ENCODE assay signal across 16 mouse cellular contexts in genomic region chr11:102748381-102748780, GRCm38 (mm10). TPM values are rescaled to one million over a fixed set of nuclear protein-coding genes. Genes with fewer than 3 reads are reported as not detected.
A peak's percentile ranks its signal among the peaks of the same experiment; 100 is the strongest.
DNase-seq lines count a peak whose midpoint lies in the region; ATAC-seq and TF ChIP-seq lines count a peak whose summit lies in the region.
"Had no signal": no experiment of that assay in that cellular context is flagged by ENCODE, and none has a peak within 500 bp of the region (broad histone marks: within the 10 kb centered on the region; RNA-seq: fewer than 3 reads in every experiment).

No protein-coding gene starts in this region.

- no peak for TF ChIP-seq POLR2A in cerebellum, adult 2 months (IDR thresholded peaks at IDR 0.05; ENCODE audit: borderline replicate concordance, insufficient read depth, low read length)

- H3K4me2 ChIP-seq in heart, embryonic 11.5 days, result no peak overlapping the region
- H3K4me2 ChIP-seq: embryonic facial prominence, embryonic 15.5 days; forebrain, embryonic 12.5 days; heart, embryonic 12.5 days; neural tube, embryonic 13.5 days; stomach, embryonic 15.5 days had no signal

- no peaks in the 10 kb centered on the region for H3K36me3 ChIP-seq in heart, embryonic 11.5 days (ENCODE audit: control insufficient read depth, insufficient read depth, low read length)
- H3K36me3 ChIP-seq: embryonic facial prominence, embryonic 15.5 days; forebrain, embryonic 12.5 days; heart, embryonic 12.5 days; neural tube, embryonic 13.5 days; stomach, embryonic 15.5 days had no signal

- intact Hi-C loops in left cerebral cortex, postnatal 4 days (cut with DNase I), result no loop called here
- intact Hi-C loops in gastrocnemius, postnatal 14 days (cut with DNase I; ENCODE audit: low total_unique reads), result no loop called here

- no peak for ATAC-seq in heart, embryonic 11.5 days (replicated peaks; ENCODE audit: insufficient number of reproducible peaks, low FRiP score, low TSS enrichment)

- TF ChIP-seq CTCF in cerebellum, adult 2 months (IDR thresholded peaks at IDR 0.05; ENCODE audit: borderline replicate concordance, insufficient read depth, low read depth, low read length), result no peak

- no peak overlapping the region for H3K4me3 ChIP-seq in cerebellum, adult 2 months (replicated peaks; ENCODE audit: insufficient read depth, low read depth, low read length)
- no peak overlapping the region for H3K4me3 ChIP-seq in heart, embryonic 11.5 days (ENCODE audit: low read depth, low read length)
- H3K4me3 ChIP-seq: embryonic facial prominence, embryonic 15.5 days; forebrain, embryonic 12.5 days; heart, embryonic 12.5 days; neural tube, embryonic 13.5 days; stomach, embryonic 15.5 days had no signal

- H3K9ac ChIP-seq in heart, embryonic 11.5 days (ENCODE audit: low read depth, low read length), result no peak overlapping the region
- H3K9ac ChIP-seq: embryonic facial prominence, embryonic 15.5 days; forebrain, embryonic 12.5 days; heart, embryonic 12.5 days; neural tube, embryonic 13.5 days; stomach, embryonic 15.5 days had no signal

- no peaks in the 10 kb centered on the region for H3K27me3 ChIP-seq in cerebellum, adult 2 months (ENCODE audit: control insufficient read depth, insufficient read depth, low read length)
- H3K27me3 ChIP-seq in heart, embryonic 11.5 days (ENCODE audit: control insufficient read depth, insufficient read depth, low read length), result peaks cover 14% of the 10 kb centered on the region
- H3K27me3 ChIP-seq: embryonic facial prominence, embryonic 15.5 days; forebrain, embryonic 12.5 days; neural tube, embryonic 13.5 days; stomach, embryonic 15.5 days had no signal

- H3K4me1 ChIP-seq in cerebellum, adult 2 months (ENCODE audit: control insufficient read depth, insufficient read depth, low read length), result peaks cover 45% of the 10 kb centered on the region
- no peaks in the 10 kb centered on the region; the same call in 1 of the 2 replicates for H3K4me1 ChIP-seq in heart, embryonic 11.5 days (ENCODE audit: control insufficient read depth, insufficient read depth, low read length)

- H3K9me3 ChIP-seq in heart, embryonic 11.5 days (replicated peaks; ENCODE audit: control insufficient read depth, low read length), result no peaks in the 10 kb centered on the region
- H3K9me3 ChIP-seq: embryonic facial prominence, embryonic 15.5 days; forebrain, embryonic 12.5 days; heart, embryonic 12.5 days; neural tube, embryonic 13.5 days; stomach, embryonic 15.5 days had no signal

- peak; percentile 77 for DNase-seq in adrenal gland, postnatal 10 days
- no peak for DNase-seq in adrenal gland, adult 18-20 months (ENCODE audit: low spot score in 2 of 2)
- peak; percentile 71 for DNase-seq in left cerebral cortex, postnatal 4 days
- no peak for DNase-seq in left cerebral cortex, adult 8-10 months (ENCODE audit: low spot score in 2 of 2)
- peak; percentile 82 to 91 for DNase-seq in cerebellum, adult 2 months
- DNase-seq in kidney, postnatal 14 days, result peak; percentile 73
- no peak for DNase-seq in gastrocnemius, postnatal 14 days
- DNase-seq: gastrocnemius, postnatal 25 days; lung, adult 18-20 months; thymus, postnatal 25 days had no signal

- WGBS in cerebellum, adult 2 months, result 9% methylated on average over 4 of the region's 4 CpGs
- 85% methylated on average over 4 of the region's 4 CpGs for WGBS in heart, embryonic 11.5 days (ENCODE audit: insufficient replicate concordance)

- H3K27ac ChIP-seq in cerebellum, adult 2 months (ENCODE audit: insufficient read depth, low read length), result peak overlapping the region; percentile 56
- H3K27ac ChIP-seq in heart, embryonic 11.5 days (ENCODE audit: low read depth, low read length), result no peak overlapping the region
- H3K27ac ChIP-seq: embryonic facial prominence, embryonic 15.5 days; forebrain, embryonic 12.5 days; neural tube, embryonic 13.5 days; stomach, embryonic 15.5 days had no signal

RNA-seq across cellular contexts. Expression of gene Adam11, which starts 12.9 kb away (rescaled TPM):
- total RNA-seq in adrenal gland, postnatal 10 days (2021), result 10 to 100 TPM; 18.6 to 45.3 TPM
- total RNA-seq in adrenal gland, adult 18-20 months (2021), result 1 to 10 TPM; 1.9 to 5.5 TPM
- 100 to 1,000 TPM; 103 to 110 TPM for total RNA-seq in left cerebral cortex, postnatal 4 days (2021)
- 100 to 1,000 TPM; 117 to 126 (median 123) TPM for total RNA-seq in left cerebral cortex, adult 8-10 months (2022)
- 207 and 239 TPM in 2 replicates for polyA plus RNA-seq in cerebellum, adult 2 months (2012; rRNA removed)
- 5.4 and 6.7 TPM in 2 replicates for polyA plus RNA-seq in heart, embryonic 11.5 days (2014; fragmentation: Nextera tagmentation; extraction: Ambion mirVana)
- total RNA-seq in gastrocnemius, postnatal 14 days (2021), result 1 to 10 TPM in 1 of 2 experiments, under 1 TPM in 1; 0.84 to 1.4 TPM

RNA-seq across cellular contexts. Expression of gene Ccdc43, which starts 50.8 kb away (rescaled TPM):
- 10 to 100 TPM; 20.7 to 23.6 TPM for total RNA-seq in adrenal gland, postnatal 10 days (2021)
- 10 to 100 TPM; 21.7 to 30.4 TPM for total RNA-seq in adrenal gland, adult 18-20 months (2021)
- 10 to 100 TPM; 32.8 to 34.5 TPM for total RNA-seq in left cerebral cortex, postnatal 4 days (2021)
- total RNA-seq in left cerebral cortex, adult 8-10 months (2022), result 10 to 100 TPM; 23.9 to 37.7 (median 26.3) TPM
- 24.6 and 25.0 TPM in 2 replicates for polyA plus RNA-seq in cerebellum, adult 2 months (2012; rRNA removed)
- 39.5 and 41.8 TPM in 2 replicates for polyA plus RNA-seq in heart, embryonic 11.5 days (2014; fragmentation: Nextera tagmentation; extraction: Ambion mirVana)
- 10 to 100 TPM; 80.4 to 84.6 TPM for total RNA-seq in gastrocnemius, postnatal 14 days (2021)

Comparison
In these comparisons a context has a peak if more than half of its experiments do, and no peak if none do; other contexts are left out.
1. DNase-seq: peak in adrenal gland, postnatal 10 days (single experiment), left cerebral cortex, postnatal 4 days (single experiment), cerebellum, adult 2 months (2 of 2) and kidney, postnatal 14 days (single experiment); none in adrenal gland, adult 18-20 months (0 of 2), left cerebral cortex, adult 8-10 months (0 of 2) and gastrocnemius, postnatal 14 days (single experiment).